Mouse (Mus musculus) skeletal muscle tissue, adult 2 months (tissue): ENCODE results near the gene F9.
"Not testable (repeated sequence)": the region's sequence is repeated elsewhere in the genome, so short reads cannot be mapped to it uniquely, and the experiment has no call there.

ENCODE experiments used
- DNase-seq: peaks from one replicate; pipeline ENCODE4 v3.0.0-alpha.2; 2012; ENCODE audit warnings: low read depth, low spot score

The F9 gene

DNA sequence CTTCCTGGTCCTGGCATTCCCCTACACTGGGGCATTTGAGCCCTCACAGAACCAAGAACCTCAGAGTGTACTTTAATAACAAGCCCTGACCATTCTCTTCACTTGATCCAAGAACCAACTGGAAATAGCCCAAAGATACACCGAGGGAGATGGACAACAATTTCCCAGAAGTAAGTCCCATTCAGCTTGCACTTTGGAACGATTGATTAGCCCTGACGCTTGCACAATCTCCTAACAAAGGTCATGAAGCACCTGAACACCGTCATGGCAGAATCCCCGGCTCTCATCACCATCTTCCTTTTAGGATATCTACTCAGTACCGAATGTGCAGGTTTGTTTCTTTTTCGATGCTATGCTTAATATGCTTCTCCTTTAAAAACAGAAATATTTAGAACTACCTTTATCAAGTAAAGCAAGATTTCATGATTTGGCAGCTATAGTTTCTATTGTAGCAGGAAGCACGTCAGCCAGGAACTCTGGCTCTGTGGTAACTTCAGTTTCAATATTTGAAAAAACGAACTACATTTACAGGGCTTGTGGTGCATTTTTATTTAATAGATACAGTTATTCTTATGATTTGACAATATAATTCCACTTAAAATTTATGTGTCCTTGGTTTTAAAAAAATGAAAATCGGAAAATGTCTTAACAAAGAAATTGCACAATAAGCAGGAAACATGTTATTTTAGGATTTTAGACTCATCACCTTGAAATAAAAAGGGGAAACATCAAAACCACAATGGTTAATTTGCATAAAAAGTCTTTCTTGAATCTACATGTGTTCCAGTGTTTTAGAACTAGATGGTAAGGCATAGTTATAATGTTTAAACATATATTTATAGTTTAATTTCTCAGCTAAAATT lies at the start of gene F9:
F9 (plus strand) TSS at position 244 of the 863 bp plus-strand sequence.
- DNase-seq = no peak

DNA sequence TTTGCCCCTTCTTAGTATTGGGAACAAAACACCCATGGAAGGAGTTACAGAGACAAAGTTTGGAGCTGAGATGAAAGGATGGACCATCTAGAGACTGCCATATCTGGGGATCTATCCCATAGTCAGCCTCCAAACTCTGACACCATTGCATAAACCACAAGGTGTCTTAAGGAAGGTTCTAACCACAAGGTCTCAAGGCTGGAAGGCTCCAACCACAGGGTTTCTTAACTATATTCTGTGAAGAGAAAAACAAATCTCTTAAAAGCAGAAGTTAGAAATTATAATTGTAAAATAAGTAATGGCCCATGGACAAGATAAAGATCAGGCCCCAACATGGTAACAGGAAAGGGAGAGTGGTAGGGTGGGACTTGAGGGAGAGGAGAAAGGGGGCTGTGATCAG lies 29.5 kb upstream of the F9 start:
- not testable (repeated sequence) for DNase-seq

DNA sequence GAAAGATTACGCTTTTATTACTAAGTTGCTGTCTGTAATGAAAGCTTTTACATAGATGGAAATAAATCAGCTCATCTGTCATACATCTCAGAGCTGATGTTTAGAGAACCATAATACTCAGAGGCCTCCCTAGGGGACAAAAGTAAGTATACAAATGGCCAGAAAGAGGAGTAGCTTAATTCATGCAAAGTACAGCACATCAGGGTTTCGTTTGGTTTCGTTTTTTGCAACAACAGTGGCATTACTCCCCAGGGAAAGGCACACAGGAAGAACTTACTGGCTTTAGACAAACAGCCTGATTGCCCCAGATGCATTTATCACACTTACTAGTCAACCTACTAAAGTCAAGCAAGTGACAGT lies 800 bp downstream of the F9 start:
- DNase-seq = no peak

DNA sequence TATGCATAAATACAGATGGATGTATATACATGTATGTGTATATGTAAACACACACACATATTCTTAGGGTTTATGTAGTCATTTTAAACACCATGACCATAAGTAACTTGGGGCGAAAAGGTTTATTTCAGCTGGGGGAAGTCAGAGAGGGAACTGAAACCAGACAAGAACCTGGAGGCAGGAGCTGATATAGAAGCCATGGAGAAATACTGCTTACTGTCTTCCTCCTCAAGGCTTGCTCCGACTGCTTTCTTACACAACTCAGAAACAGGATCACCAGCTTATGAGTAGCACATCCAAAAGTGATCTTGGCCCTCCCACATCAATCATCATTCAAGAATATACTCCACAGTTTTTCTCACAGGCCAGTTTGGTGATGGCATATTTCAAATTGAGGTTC lies 2.2 kb downstream of the F9 start:
- DNase-seq = no peak

- no peak for DNase-seq
Observed at GRCm38 (mm10) chrX:60013084-60013676, 13.9 kb downstream of the F9 start.

DNA sequence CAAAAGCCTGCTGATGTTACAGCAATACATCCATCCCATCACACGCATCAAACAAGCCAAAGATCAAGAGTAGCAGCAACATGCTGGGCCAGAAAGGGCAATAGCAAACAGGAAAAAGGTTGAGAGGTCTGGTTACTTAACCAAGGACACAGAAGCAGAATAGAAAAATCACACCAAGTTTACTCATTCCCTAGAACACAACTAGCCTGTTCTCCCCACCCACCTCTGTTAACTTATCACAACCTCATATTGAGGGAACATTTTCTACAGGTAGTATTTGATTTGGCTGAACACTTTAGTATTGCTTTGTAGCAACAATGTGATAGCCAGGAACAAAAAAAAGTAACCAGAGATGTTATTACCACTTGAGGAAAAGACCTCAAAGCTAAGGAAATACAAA lies 15.3 kb downstream of the F9 start:
- no peak for DNase-seq

DNA sequence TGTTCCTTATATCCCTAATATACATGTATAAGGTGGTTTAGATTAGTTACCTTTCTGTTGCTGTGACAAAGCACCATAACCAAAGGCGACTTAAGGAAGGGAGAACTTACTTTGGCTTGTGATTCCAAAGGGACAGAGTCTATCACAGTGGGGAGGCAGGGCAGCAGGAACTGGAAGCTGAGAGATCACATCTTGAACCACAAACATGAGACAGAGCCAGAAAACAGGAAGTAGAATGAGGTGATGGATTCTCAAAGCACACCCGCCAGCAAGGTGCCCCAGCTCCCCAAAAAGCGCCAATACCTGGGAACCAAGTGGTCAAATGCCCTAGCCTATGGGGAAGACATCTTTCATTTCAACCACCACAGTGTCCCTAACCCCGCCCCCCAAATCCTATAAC lies 21.7 kb downstream of the F9 start:
- no peak for DNase-seq

DNA sequence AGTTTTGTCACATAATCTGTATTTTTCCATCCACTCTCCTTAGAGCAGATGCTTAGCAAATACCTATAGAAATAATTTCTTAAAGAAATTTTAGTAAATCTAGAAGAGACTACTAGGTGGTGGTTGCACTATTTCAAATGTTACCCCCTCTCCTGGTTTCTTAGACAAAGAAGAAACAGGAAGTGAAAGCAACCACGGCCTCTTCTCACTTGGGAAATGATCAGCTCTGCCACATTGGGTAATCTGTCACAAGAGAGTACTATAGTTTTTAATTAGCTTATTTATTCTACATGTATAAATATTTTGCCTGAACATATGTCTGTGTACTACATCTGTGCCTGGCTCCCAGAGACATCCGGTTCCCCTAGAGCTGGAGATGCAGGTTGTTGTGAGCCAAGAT lies 22.3 kb downstream of the F9 start:
- DNase-seq = no peak

GRCm38 (mm10) chrX:60026654-60027053 lies 27.4 kb downstream of the F9 start:
- DNase-seq = peak; percentile 0

GRCm38 (mm10) chrX:60054745-60055144 lies 55.5 kb downstream of the F9 start:
- no peak for DNase-seq

GRCm38 (mm10) chrX:60055185-60055584 lies 55.9 kb downstream of the F9 start:
- no peak for DNase-seq

DNA sequence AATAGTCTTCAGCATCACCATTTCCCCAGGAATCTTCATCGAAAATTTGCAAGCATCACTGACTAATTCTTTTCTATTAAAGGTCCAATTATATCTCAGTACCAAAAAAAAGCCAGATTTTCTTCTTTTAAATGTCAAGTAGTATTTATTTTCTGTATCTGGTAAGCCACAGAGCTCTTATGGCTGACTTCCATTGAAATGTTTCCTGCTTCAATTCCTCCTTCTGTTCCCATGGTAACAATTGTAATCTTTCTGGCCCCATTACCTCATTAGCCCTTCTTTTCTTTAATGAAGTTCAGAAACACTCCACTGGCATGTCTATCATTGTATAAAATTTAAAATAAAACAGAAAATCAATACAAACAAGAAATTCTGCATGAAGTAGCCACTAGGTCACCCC lies 76.1 kb downstream of the F9 start:
- no peak for DNase-seq
